Mouse (Mus musculus): ENCODE results near the gene Rab24.

DNA sequence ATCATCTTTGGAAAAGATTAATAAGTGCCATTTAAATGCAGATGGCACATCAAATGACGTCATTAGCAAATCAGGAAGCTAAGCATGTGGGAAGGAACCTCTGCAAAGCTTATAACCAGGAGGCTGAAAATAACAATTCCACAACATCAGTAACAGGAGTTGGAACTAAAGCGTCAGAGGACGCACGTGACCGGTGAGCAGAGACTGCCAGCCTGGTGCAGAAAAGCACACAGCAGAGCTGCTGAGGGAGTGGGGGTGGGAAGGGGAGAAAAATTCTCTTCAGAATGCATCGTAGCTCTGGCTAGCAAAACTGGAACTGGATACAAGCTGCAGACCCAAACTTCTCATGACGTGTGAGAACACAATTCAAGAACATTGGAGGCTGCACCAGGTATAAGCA lies 22.5 kb upstream of the Rab24 start:
- TF ChIP-seq CTCF (IDR thresholded peaks at IDR 0.05; ENCODE audit: insufficient read depth, low read length) (no peak), POLR2A (IDR thresholded peaks at IDR 0.05; ENCODE audit: borderline replicate concordance, extremely low read depth, low read depth, low read length) (no peak)

All from lung, adult 2 months (tissue).